Mouse (Mus musculus) erythroblast, adult 5-6 weeks (primary cell): ENCODE measurements around the gene 4833427G06Rik. TPM values are rescaled to one million over a fixed set of nuclear protein-coding genes. Genes with fewer than 3 reads are reported as not detected.
"Not testable (repeated sequence)": the region's sequence is repeated elsewhere in the genome, so short reads cannot be mapped to it uniquely, and the experiment has no call there.

ENCODE experiments used
- ATAC-seq: replicated peaks from 2 replicates; pipeline ENCODE4 v1.8.0; 2016; ENCODE audit warnings: moderate number of reproducible peaks, mild to moderate bottlenecking, moderate TSS enrichment, inconsistent platforms; ENCODE audit not compliant: poor library complexity, low FRiP score, severe bottlenecking
- total RNA-seq, 2 experiments: library from RNA; stranded (forward) in 1 of 2; stranded (reverse) in 1 of 2; fragments of 150-400 nt in 1 of 2; fragments of 200-764, 138-1000 nt in 1 of 2; gene quantifications; 2 replicates each; pipeline versions ENCODE4 v1.2.3 to v1.2.4; 2015 to 2017; ENCODE audit warnings: low replicate concordance in 2 of 2

Gene 4833427G06Rik
- total RNA-seq (2015; ENCODE audit: low replicate concordance): not detected in 2 replicates
- total RNA-seq (2017; ENCODE audit: low replicate concordance): not detected in 2 replicates

DNA sequence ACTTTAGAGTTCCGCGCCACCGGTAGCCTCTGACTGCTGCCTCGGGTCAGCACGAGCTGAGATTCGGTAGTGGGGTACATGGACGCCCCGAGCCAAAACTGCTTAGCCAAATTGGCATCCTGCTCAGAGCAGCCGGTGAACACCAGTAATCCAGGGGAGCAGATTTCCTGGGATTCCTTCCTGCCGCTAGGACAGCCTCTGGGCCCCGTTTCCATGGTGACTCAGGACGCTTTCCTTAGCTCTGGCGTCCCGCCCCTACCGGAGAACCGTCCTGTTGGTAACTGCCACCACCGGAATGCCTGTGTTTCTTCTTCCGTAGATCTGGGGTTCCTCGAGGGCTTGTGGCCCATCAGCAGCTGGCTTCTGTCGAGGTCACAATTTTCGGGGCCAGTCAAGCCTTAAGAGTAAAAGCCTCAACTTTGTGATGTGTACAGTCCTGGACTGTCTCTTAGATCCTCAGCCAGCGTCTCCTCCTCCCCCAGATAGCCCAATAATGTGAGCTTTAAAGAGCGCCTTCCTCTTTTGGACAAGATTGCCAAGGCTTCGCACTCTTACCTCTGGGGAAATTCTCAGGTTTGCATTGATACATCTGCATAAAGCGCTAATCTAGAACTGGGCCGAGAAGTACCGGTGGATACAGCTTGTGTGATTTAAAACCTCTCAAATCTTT, at the start of gene 4833427G06Rik:
TSS of gene 4833427G06Rik (minus strand) at position 323 of the 670 bp plus-strand sequence.
- ATAC-seq: no peak

DNA sequence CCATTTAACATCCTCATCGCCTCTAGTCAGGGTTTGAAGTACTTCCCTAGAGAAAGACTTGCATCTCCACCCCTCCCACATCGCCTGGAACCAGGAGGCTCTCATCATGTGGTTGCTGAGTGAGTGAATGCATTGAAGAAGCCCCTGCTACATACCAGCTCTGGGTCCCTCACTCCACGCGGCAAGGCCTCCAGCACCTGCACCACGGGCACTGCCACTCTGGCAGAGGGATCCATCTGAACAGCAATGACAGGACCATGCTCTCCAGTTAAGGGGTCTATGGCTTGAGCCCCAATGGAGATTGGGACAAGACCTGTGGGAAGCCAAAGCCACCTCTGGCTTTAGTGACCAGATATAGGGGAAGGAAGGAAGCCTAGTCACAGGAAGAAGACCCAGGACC, 45.4 kb upstream of the 4833427G06Rik start:
- no peak for ATAC-seq

DNA sequence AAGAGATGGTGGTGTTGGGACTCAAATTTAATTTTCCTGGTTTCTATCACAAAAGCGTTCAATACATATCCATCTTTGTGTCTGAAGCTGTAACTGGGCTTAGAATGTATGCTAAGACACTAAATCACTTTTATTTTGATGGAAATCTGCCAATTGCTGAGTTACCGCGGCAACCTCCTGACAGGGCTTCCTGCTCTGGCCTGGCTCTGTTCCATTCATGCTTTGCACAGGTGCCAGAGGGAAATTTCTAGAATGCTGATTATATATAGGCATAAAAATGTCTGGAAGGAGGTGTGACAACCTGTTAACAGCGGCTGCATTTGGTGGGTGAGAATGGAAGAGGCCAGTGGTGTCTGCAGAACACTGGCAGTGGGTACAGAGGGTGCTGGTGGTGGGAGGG, 44.6 kb upstream of the 4833427G06Rik start:
- no peak for ATAC-seq

DNA sequence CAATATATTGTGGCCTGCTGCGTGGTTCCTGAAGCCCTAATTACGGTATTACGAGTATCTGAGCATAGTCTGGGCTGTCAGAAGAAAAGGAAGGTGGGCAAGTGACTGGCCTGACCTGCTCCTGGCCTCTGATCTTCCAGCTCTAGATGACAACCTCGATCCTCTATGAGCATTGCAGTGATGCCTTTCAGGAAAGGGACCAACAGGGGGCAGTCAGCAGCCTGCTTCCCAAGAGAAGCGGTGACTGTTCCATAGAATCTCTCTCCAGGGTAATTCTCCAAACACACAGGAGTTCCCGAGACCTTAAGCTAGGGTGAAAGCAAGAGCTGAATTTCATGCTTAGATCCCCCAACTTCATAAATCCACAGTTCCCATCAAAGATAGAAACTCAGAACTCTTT, 42.3 kb upstream of the 4833427G06Rik start:
- no peak for ATAC-seq

DNA sequence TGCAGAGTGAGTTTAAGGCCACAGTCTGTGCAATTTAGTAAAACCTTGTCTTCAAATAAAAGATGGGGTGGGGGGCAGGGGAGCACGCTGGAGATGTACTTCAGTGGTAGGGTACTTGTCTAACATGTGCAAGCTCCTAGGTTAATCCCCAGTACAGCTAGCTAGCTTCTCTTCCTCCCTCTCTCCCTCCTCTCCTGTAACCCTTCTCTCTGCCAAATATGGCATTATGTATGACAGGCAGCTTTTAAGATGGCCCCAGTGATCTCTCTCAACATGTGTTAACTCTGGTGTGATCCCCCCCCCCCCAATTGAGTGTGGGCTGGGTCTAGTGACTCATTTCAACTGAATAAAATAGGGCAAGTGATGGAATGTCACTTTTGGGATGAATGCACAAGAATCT, 41.6 kb upstream of the 4833427G06Rik start:
- no peak for ATAC-seq

DNA sequence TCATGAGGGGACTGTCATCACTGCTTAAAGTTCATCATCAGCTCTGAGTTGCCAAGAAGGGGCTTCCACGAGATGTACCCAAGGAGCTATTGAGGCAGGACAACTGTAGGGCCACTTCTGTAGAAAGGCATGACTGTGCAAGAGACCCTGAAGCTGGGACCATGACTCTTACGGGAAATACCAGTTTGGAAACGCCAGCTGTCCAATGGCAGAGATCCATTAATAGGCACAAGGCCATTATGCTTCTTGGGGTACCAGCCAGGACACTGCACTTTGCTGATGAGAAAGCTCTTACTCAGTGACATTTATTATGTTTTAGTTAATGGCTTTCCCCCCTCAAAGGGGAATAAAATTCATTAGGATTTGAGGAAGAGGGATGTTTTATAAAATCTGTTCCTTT, 38.8 kb upstream of the 4833427G06Rik start:
- ATAC-seq: no peak

DNA sequence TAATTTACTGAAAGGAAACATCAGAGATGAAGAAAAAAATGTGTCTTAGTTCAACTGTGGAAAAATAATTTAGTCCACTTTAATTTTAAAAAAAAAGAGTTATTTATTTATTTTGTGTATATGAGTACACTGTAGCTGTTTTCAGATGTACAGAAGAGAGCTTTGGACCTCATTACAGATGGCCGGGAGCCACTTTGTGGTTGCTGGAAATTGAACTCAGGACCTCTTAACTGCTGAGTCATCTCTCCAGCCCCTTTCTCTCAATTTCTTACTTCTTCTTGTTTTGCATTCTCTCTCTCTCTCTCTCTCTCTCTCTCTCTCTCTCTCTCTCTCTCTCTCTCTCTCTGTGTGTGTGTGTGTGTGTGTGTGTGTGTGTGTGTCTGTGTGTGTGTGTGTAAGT, 37.5 kb upstream of the 4833427G06Rik start:
- not testable (repeated sequence) for ATAC-seq

DNA sequence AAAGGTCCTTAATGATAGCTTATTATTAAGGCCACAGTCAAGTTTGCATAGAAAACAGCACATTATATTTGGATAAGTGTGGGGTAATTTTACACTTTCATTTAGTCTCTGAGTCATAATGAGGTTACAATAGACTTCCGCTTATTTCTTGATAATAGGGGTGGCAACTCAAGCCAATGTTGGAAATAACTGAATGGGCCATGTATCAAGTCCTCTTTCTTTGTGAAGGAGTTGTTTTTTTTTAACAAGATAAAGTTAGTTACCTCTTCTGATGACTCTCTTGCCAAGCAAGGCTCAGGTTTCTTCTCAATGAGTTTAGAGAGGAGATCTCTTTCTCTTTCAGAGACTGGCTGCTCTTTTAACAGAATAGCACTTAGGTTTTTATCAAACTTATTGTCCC, 36.4 kb upstream of the 4833427G06Rik start:
- no peak for ATAC-seq

DNA sequence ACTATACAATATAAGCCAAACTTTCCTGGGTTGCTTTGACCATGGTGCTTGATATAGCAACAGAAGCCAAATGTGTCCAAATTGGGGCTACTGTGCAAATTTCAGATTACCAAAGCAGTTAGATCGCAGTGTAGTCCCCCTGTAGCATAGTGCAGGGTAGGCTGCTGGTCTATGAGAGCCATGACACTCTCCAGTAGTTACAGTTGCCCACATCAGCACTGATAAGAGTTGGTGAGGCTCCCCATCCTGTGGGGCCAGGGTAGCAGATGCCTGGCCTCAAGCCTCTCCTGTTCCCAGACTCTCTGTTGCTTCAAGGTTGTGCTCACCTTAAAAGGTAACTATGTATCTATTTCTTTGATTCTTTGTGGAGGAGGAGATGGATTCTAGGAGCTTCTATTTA, 36.0 kb upstream of the 4833427G06Rik start:
- no peak for ATAC-seq

DNA sequence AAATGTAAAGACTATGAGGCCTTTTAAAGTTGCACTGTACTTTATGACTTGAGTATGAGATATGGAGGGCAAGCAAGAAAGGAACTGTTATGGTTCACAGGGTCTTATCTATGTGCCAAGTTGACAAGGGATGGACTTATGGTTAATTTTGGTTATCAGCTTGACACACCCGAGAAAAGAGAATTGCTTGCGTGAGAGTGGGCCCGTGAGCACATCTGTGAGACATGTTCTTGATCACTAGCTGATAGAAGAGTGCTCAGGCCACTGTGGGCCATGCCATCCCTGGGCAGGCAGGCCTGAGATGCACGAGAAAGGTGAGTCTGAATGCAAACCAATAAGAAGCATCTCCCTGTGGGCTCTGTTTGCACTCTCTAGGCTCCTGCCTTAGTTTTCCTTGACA, 35.6 kb upstream of the 4833427G06Rik start:
- ATAC-seq: no peak

DNA sequence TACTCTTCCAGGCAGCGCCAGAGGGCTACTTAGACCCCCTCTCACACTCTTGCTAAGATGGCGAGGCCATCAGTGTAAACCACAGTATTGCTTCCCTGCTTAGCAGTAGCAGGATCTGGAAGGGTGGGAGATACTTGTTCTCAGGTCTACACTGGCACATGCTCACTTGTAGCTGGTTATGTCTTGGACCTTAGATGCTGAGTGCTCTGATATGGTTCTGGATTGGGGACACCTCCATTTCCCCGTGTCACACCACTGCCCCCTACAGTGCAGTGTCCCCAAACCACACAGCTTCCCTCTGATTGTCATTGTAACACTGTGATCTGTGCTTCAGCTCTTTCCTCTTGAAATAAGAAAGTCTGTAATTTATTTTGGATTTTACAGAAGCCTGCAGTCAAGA, 35.1 kb upstream of the 4833427G06Rik start:
- no peak for ATAC-seq

DNA sequence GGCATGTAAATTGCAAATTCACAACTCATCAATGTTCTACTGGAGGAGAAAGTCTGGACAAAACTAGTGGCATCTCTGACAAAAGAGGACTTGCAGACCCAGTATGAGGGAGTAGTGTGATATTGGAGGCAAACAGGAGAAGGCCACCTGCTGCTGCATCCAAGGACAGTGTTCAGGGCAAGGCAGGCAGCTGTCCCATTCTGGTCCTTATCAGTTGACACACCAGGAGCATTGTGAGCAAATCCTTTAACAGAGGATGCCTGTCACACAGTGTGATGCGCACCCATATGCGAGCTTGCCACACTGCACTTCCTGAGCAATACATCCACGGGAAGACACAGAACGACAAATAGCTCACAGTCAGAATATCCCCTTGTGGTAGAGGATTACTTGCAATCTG, 12.9 kb upstream of the 4833427G06Rik start:
- ATAC-seq: no peak

DNA sequence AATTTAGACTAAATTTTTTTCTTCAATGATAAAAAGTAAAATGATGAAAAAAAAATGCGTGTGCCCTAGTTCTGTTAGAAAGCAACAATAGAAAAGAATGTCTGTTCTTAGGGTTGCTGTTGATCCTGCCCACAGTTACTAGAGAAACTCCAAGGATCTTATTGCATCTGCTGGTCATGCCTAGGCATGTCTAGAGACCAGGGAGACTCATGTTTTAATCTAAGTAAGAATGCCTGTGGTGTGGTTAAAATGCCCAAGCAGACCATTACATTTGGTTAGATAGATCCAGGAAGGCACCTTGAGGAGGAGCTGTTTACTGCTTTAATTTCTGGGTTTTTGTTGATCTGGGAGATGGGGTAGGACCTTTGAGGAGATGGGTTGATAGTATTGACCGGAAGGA, 3.9 kb upstream of the 4833427G06Rik start:
- no peak for ATAC-seq

DNA sequence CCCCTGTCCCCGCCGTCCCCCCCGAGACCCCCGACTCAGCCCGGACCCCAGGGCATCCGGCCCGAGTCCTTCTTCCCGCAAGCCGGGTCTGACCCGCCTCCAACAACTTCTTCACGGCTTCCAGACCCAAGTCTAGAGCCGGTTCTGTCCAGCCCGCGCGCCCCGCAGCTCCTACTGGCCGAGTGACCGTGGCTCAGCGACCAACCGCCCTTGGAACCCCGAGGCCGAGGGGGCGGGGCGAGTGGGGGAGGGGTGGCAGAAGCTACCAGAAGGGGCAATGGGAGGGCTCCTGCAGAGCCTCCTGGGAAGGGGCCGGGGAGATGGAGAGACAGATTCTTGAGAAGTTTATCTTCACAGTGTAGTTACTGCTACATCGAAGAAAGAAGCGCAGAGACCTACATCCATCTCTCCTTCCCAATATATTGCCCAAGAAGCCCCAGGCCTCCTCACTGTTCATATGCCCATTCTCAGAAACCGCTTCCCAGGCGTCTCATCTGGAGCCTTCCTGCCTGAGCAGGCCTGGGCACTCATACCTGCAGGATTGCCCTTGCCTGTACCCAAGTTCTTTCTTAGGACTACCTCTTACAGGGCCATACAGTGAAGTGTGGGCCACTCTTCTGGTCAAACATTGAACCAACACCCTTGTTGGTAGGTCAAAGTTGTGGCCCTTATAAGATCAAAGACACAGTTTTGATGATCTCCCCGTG, 2.1 kb upstream of the 4833427G06Rik start:
- ATAC-seq: no peak

DNA sequence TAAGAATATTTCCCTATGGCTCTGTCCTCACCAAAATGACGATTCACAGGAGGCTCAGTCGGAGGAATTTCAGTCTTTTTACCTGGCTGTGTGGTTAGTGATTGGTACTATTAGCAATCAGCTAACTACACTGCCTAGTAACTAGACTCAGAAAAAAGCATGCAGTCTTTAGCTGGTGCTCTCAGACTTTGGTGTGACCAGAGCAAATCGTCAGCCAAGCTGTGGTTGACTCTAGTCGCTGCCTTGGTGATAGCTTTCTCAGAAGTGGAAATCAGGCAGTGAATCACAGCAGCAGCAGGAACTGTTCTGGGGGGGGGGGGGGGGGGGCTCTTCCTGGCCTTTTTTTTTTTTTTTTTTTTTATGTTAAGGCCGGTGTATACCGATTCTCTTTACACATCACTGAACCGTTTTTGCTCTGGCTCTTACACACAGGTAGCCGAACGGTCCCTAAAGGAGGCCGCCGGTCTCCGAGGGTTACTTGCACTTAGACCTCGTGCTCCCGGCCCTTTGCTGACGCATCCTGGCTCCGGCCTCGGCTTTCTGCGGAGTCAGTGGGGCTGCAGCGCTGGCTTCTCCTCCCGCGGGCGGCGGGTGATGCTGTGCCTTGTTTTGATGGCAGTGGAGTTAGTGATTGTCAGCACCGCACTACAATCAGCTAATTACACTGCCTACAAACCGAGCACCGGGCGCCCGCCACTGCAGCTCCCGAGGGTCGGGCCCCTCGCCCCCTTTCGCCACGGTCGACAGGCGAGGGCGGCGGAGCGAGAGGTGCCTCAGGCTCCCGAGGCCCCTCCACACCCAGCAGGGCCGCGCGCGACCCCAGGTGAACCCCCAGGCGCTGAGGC, 1.3 kb upstream of the 4833427G06Rik start:
- ATAC-seq: no peak

DNA sequence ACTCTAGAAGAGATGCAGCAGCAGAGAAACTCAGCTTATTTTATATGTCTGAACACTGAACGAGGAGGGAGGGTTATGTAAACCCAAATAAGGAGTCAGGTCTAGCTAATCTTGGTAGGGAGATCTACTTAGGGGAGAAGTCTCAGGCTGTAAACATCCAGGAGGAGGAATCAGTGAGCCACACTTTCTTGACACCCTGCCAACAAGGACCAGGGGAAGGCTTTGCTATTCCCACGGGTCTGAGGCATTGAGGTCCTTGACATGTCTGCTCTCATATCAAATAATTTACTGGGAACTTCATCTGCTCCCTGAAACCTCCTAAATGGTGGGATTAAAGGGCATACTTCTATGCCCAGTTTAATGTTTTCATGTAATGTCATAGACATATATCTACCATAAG, 5.6 kb downstream of the 4833427G06Rik start:
- no peak for ATAC-seq

DNA sequence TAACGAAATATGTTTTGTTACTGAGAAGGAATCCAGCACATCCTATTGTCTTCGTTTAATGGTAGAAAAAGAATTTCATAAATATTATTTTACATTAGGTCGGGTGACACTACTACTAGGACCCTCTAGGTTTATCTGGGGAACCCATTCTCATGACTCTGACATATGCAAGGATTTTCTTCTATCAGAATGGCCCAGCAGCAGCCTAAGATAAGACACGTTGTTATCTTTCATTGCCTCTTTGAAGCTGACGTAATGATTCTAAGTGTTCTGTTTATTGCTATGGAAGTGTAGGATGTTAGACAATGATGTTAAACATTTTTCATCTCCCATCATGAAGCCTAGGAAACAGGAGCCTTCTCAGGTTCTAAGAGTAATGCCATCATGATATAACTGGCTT, 8.2 kb downstream of the 4833427G06Rik start:
- ATAC-seq: no peak

DNA sequence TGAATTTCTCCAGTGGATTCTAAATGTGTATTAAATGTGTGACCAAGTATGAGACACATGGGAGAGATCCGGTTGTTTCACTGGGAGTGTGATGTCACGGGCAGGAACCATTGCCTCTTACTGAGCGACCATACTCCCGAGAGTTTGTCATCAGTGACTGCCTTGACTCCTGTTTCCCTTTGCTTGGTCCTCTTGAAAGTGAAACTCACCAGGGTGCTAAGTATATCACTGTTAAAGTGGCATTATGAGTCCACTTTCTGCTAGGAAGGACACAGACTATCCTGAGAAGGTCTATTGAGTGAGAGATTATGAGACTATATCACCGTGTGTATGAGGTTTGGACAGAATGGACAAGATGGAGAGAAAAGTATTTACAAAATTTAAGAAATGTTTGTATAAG, 20.3 kb downstream of the 4833427G06Rik start:
- no peak for ATAC-seq

DNA sequence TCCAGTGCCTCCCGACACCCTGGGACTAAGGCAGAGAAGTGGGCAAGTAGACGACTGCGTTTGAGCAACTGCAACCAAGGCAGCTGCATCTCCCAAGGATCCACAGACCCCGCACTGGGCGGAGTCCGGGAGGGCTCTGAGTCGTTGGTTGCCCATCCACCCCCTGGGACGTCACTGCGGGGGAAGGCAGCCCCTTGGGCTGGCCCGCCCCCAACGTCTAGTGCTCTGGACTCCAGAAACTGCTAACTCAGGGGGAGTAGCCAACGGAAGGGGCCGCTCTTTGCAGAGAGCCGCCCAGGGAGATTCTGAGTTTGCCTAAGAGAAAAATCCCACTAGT, 24.9 kb downstream of the 4833427G06Rik start, which contains the start of gene Layn:
TSS of gene Layn (minus strand) at position 116 of the 337 bp plus-strand sequence.
- ATAC-seq: no peak

DNA sequence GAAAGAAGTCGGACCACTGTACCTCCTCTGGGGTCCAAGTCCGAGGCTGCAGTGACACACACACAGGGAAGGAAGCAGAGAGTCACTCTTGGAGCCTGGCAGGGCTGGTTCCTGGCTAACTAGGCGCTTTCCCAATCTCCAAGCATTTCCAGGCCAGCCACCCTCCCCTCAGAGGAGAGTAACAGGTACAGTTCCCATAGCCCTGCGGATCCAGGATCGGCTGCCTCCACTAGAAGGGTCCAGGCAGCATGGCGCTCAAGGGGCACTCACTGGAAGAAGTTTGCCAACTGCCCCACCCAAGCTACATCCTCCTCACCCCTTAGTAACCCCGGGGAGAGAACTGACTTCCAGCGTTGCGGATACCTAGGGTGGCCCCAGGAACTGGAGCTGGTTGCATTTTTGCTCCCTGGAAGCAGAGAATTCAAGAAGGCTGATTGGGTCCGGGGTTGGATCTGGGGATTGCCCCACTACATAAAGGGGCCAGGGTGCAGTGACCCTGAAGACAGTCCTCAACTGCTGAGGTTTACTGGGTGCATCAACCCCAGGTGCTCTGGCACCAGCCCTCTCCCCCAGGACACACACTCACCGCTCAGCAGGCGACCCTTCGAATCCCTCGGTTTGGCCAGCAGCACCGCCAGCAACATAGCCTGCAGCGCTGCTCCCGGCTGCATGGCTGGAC, 25.4 kb downstream of the 4833427G06Rik start:
- 0 out of 2 replicates have a peak, but pooled peaks have one; percentile 38 for ATAC-seq
